Mouse (Mus musculus): Measurements from ENCODE around the gene Mamld1. TPM values are rescaled to one million over a fixed set of nuclear protein-coding genes. Genes with fewer than 3 reads are reported as not detected.
A peak's percentile ranks its signal among the peaks of the same experiment; 100 is the strongest.

Mamld1 gene
- polyA plus RNA-seq, 1 experiment from 2014 or later: 4.2 TPM

DNA sequence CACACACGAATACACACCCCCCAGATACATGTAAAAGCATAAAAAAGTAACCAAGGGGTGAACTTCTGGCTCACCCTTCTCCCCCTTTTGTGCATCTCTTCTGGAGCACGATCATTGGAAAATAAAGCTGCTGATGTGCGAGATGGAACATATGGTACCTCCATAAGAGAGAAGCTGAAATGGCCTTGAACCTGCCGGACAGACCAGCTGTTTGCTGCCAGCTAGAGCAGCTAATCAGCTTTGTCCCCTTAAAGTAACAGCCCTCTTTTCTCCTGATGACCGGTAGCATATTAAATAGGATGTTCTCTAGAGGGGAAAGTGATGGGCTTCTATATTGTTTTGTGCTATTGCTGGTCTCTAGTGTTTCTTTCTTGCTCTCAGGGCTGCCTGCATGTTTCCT lies 3.2 kb downstream of the Mamld1 start:
- ATAC-seq (replicated peaks; ENCODE audit: extremely low read depth, insufficient read depth, low FRiP score): no peak
- H3K27me3 ChIP-seq (ENCODE audit: control insufficient read depth, insufficient read depth, low read length): no peaks in the 10 kb centered on the region; the same call in 1 of the 2 replicates
- H3K4me3 ChIP-seq (ENCODE audit: low read length): no peak overlapping the region
- no peak overlapping the region for H3K27ac ChIP-seq (ENCODE audit: low read length)
- no peaks in the 10 kb centered on the region for H3K36me3 ChIP-seq (ENCODE audit: control insufficient read depth, insufficient read depth)
- no peak overlapping the region for H3K9ac ChIP-seq (ENCODE audit: low read length)
- H3K4me1 ChIP-seq (ENCODE audit: control insufficient read depth, insufficient read depth, low read length): peaks cover 5% of the 10 kb centered on the region
- 55% methylated on average over 5 of the region's 5 CpGs for WGBS
- no peaks in the 10 kb centered on the region for H3K9me3 ChIP-seq (replicated peaks; ENCODE audit: control insufficient read depth, low read length)
- H3K4me2 ChIP-seq (ENCODE audit: low read depth, low read length): peak overlapping the region; percentile 72; the same call in 1 of the 2 replicates

DNA sequence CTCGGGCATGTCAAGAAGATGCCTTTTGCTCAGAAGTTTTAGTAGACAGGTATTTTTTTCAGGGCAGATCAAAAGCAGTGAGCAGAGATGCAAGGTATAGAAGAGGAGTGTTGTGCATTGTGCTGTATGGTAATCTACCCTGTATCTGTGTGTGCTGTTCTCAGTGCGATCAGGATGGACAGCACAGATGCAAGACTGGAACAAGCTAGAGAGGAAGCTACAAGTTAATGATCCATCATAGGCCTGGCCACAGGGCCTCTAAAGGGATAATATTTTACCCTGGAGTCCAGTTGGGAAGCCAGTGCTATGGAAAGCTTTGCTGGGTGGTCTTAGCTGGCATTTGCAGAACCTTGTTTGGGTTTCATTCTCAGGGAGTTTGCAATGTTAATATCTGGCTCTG lies 6.9 kb downstream of the Mamld1 start:
- H3K27me3 ChIP-seq (ENCODE audit: control insufficient read depth, insufficient read depth, low read length): no peaks in the 10 kb centered on the region; the same call in 1 of the 2 replicates
- no peak overlapping the region for H3K9ac ChIP-seq (ENCODE audit: low read length)
- no peaks in the 10 kb centered on the region for H3K9me3 ChIP-seq (replicated peaks; ENCODE audit: control insufficient read depth, low read length)
- no peak overlapping the region for H3K4me2 ChIP-seq (ENCODE audit: low read depth, low read length)
- no peak for ATAC-seq (replicated peaks; ENCODE audit: extremely low read depth, insufficient read depth, low FRiP score)
- H3K36me3 ChIP-seq (ENCODE audit: control insufficient read depth, insufficient read depth): no peaks in the 10 kb centered on the region
- no peak overlapping the region for H3K4me3 ChIP-seq (ENCODE audit: low read length)
- H3K4me1 ChIP-seq (ENCODE audit: control insufficient read depth, insufficient read depth, low read length): peaks cover 3% of the 10 kb centered on the region; the same call in 1 of the 2 replicates
- no peak overlapping the region for H3K27ac ChIP-seq (ENCODE audit: low read length)
- WGBS: 92% methylated on average over 1 of the region's 2 CpGs

DNA sequence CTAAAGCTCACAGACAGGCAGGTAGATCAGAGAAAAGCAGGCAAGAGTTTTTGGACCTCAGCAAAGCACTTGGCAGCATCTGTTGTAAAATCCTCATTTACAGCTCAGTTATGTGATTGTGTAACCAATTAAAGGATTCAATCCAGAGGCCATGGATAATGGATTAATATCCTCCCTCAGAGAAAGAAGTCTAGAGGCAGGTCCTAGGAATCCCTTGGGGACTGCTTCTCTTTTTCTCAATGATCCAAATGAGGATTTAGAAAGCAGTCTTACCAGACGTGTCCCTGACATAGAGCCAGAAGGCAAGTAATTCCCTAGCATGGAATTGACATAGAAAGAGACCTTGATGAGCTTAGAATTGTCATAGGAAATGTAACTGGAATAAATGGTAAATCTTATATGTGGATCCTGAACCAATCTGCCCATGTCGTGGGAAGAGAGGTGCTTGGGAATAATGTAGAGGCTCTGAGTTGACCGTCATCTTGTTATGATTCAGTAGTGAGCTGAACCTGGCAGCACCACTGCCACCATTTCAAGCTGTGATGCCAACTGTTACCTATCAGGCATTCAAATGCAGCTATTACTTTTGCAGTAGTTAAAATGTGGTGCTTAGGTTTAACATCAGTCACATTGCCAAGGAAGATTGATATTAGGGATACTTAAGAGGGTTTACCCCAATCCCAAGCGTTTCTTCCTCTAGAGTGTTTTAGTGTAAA lies 35.2 kb downstream of the Mamld1 start:
- H3K27me3 ChIP-seq (ENCODE audit: control insufficient read depth, insufficient read depth, low read length): no peaks in the 10 kb centered on the region
- H3K9me3 ChIP-seq (replicated peaks; ENCODE audit: control insufficient read depth, low read length): no peaks in the 10 kb centered on the region
- H3K4me2 ChIP-seq (ENCODE audit: low read depth, low read length): no peak overlapping the region
- no peak overlapping the region for H3K9ac ChIP-seq (ENCODE audit: low read length)
- 75% methylated on average over 4 of the region's 4 CpGs for WGBS
- ATAC-seq (replicated peaks; ENCODE audit: extremely low read depth, insufficient read depth, low FRiP score): no peak
- no peak overlapping the region for H3K27ac ChIP-seq (ENCODE audit: low read length)
- no peaks in the 10 kb centered on the region for H3K36me3 ChIP-seq (ENCODE audit: control insufficient read depth, insufficient read depth)
- no peaks in the 10 kb centered on the region for H3K4me1 ChIP-seq (ENCODE audit: control insufficient read depth, insufficient read depth, low read length)
- no peak overlapping the region for H3K4me3 ChIP-seq (ENCODE audit: low read length)

DNA sequence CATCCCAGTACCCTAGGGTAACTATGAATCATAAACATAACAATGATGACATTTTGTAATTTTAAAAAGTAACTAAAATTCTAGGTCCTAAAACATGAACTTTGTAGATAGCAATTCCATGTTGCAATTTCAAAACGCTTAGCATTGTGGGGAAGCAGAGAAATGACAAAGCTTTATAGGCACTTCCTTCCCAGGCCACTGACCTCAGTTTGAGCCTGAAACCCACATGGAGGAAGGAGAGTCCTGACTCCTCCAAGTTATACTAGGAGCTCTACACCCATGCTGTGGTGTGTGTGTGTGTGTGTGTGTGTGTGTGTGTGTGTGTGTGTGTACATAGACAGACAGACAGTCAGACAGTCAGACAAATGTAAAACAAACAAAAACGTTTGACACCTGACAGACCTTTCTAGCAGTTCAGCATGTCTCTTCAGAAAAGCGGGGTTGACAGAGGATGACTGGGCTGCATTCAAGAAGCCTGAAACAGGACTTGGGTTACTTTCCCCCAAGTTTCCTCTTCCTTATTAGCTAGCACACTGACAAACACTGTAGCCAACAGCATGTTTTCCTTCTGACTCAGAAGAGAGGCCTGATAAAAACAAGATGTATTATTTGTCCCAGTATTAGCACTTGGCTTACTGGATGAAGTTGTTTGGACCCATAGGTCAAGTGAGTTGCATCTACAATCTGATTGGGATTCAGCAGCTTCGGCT lies 37.5 kb downstream of the Mamld1 start:
- WGBS: 55% methylated on average over 4 of the region's 4 CpGs
- H3K9ac ChIP-seq (ENCODE audit: low read length): no peak overlapping the region
- H3K4me2 ChIP-seq (ENCODE audit: low read depth, low read length): no peak overlapping the region
- no peaks in the 10 kb centered on the region for H3K36me3 ChIP-seq (ENCODE audit: control insufficient read depth, insufficient read depth)
- H3K9me3 ChIP-seq (replicated peaks; ENCODE audit: control insufficient read depth, low read length): no peaks in the 10 kb centered on the region
- no peak overlapping the region for H3K27ac ChIP-seq (ENCODE audit: low read length)
- no peak for ATAC-seq (replicated peaks; ENCODE audit: extremely low read depth, insufficient read depth, low FRiP score)
- no peaks in the 10 kb centered on the region for H3K27me3 ChIP-seq (ENCODE audit: control insufficient read depth, insufficient read depth, low read length)
- no peak overlapping the region for H3K4me3 ChIP-seq (ENCODE audit: low read length)
- H3K4me1 ChIP-seq (ENCODE audit: control insufficient read depth, insufficient read depth, low read length): no peaks in the 10 kb centered on the region

DNA sequence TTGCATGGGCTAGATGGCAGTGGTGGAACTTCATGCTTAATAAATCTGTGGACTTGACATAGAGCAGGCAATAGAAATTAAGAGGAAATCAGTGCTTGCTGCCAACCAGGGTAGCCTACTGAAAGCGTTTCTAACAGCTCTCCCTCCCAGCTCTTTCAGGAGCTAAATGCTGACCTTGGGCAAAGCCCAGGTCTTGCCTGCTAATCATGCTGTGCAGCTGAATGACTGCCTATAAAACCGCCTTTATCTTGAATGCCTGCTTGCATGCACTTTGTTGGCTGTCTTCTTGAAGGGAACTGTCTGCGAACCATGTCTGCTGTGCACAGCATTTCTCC lies 38.0 kb downstream of the Mamld1 start:
- no peak overlapping the region for H3K9ac ChIP-seq (ENCODE audit: low read length)
- 46% methylated on average over 3 of the region's 3 CpGs for WGBS
- no peaks in the 10 kb centered on the region for H3K36me3 ChIP-seq (ENCODE audit: control insufficient read depth, insufficient read depth)
- H3K9me3 ChIP-seq (replicated peaks; ENCODE audit: control insufficient read depth, low read length): no peaks in the 10 kb centered on the region
- H3K27me3 ChIP-seq (ENCODE audit: control insufficient read depth, insufficient read depth, low read length): no peaks in the 10 kb centered on the region
- H3K4me2 ChIP-seq (ENCODE audit: low read depth, low read length): no peak overlapping the region
- no peaks in the 10 kb centered on the region for H3K4me1 ChIP-seq (ENCODE audit: control insufficient read depth, insufficient read depth, low read length)
- ATAC-seq (replicated peaks; ENCODE audit: extremely low read depth, insufficient read depth, low FRiP score): no peak
- no peak overlapping the region for H3K27ac ChIP-seq (ENCODE audit: low read length)
- no peak overlapping the region for H3K4me3 ChIP-seq (ENCODE audit: low read length)

DNA sequence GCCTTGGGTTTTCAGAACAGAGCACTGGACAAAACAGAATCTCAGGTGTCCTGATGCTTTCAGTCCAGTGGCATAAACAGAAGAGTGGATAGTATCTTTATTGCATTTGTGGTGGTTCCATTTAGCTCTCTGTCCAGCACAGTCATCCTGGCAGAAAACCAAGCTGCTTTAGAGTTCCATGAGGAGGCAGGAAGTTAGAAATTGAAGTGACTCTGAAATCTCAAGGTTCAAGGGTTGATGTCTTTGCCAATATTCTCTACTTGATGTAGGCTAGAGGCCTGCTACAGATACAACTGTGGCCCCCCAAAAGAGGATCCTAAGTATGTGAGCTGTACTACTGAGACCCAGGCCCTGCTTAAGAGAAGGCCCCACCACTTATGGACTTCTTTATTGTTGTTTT lies 55.8 kb downstream of the Mamld1 start:
- H3K9me3 ChIP-seq (replicated peaks; ENCODE audit: control insufficient read depth, low read length): no peaks in the 10 kb centered on the region
- peaks cover 6% of the 10 kb centered on the region for H3K4me1 ChIP-seq (ENCODE audit: control insufficient read depth, insufficient read depth, low read length)
- no peak overlapping the region for H3K4me3 ChIP-seq (ENCODE audit: low read length)
- no peak for ATAC-seq (replicated peaks; ENCODE audit: extremely low read depth, insufficient read depth, low FRiP score)
- H3K27ac ChIP-seq (ENCODE audit: low read length): 0 out of 2 replicates have a peak overlapping the region, but pooled peaks have one; percentile 23
- H3K27me3 ChIP-seq (ENCODE audit: control insufficient read depth, insufficient read depth, low read length): no peaks in the 10 kb centered on the region
- H3K36me3 ChIP-seq (ENCODE audit: control insufficient read depth, insufficient read depth): no peaks in the 10 kb centered on the region
- no peak overlapping the region for H3K9ac ChIP-seq (ENCODE audit: low read length)
- H3K4me2 ChIP-seq (ENCODE audit: low read depth, low read length): no peak overlapping the region

DNA sequence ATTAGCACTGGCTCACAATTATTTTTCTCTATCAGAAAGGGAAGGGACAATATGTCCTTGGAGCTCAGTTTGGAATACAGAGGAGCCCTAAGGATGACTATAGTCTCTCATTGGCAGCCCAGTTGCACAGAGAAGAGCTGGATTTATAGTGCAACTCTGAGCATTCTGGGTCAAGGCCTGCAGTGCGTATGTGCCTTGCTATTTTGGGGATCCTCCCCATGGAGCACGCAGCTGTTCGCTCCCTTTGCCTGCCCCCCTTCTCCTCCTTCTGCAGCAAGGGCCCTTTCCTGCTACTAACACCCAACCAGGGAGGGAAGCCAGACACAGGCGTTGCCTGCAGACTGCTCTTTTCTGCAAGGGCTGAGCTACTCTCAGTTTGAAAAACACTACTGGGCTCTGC lies 56.3 kb downstream of the Mamld1 start:
- no peak overlapping the region for H3K4me3 ChIP-seq (ENCODE audit: low read length)
- WGBS: 64% methylated on average over 4 of the region's 4 CpGs
- H3K27me3 ChIP-seq (ENCODE audit: control insufficient read depth, insufficient read depth, low read length): no peaks in the 10 kb centered on the region
- H3K9ac ChIP-seq (ENCODE audit: low read length): no peak overlapping the region
- no peaks in the 10 kb centered on the region for H3K9me3 ChIP-seq (replicated peaks; ENCODE audit: control insufficient read depth, low read length)
- H3K4me1 ChIP-seq (ENCODE audit: control insufficient read depth, insufficient read depth, low read length): peaks cover 6% of the 10 kb centered on the region
- 0 out of 2 replicates have a peak overlapping the region, but pooled peaks have one; percentile 23 for H3K27ac ChIP-seq (ENCODE audit: low read length)
- no peak overlapping the region for H3K4me2 ChIP-seq (ENCODE audit: low read depth, low read length)
- ATAC-seq (replicated peaks; ENCODE audit: extremely low read depth, insufficient read depth, low FRiP score): 0 out of 2 replicates have a peak, but pooled peaks have one; percentile 14
- no peaks in the 10 kb centered on the region for H3K36me3 ChIP-seq (ENCODE audit: control insufficient read depth, insufficient read depth)

DNA sequence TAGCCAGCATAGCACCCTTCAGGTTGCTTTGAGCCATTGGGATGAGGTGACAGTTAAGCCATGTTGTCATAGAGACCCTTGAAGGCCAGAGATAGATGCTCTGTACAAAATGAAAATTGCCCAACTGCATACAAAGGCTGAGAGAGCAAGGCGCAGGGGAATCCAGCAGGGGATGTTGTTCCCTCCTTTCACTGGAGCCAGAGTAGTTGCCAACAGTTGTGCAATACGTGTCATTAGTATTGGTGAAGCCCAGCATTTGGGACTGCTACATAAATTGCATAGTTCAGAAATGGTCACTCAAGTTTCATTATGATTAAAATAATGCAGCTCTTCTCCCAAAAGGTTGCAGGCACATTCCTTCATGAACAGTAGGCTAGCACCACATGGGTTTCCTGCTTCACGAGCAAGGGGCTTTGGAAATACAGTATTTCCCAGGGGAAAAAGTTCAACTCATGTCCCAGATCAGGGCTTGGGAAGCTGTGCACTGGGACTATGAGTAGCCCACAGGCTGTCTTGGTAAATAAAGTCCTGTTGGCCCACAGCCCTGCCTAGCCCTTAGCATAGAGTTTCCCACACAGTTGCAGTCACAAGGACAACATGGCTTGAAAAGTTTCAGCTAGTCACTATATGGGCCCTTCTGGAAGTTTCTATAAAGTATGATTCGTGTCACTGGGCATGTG lies 58.1 kb downstream of the Mamld1 start:
- no peak for ATAC-seq (replicated peaks; ENCODE audit: extremely low read depth, insufficient read depth, low FRiP score)

DNA sequence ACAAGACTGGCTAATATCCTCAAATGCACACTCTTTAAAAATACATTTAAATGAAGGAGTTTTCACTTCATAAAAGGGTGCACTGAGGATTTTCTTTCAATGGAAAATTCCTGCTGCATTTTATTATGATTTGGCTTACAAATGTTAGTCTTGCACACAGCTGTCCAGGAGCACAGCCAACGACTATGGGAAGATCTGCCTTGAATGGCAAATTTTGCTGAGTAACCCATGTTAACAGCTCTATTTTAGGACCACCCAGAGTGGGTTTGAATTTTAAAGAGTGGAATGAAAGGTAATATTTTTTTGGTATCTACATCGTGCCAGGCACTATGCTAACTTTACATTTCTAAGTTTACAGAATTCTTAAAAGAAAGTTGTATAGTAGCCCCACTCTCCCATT lies 60.3 kb downstream of the Mamld1 start:
- H3K9me3 ChIP-seq (replicated peaks; ENCODE audit: control insufficient read depth, low read length): no peaks in the 10 kb centered on the region
- 47% methylated on average over 2 of the region's 2 CpGs for WGBS
- peaks cover 6% of the 10 kb centered on the region for H3K4me1 ChIP-seq (ENCODE audit: control insufficient read depth, insufficient read depth, low read length)
- no peak overlapping the region for H3K9ac ChIP-seq (ENCODE audit: low read length)
- H3K4me3 ChIP-seq (ENCODE audit: low read length): no peak overlapping the region
- no peak for ATAC-seq (replicated peaks; ENCODE audit: extremely low read depth, insufficient read depth, low FRiP score)
- H3K4me2 ChIP-seq (ENCODE audit: low read depth, low read length): no peak overlapping the region
- H3K27me3 ChIP-seq (ENCODE audit: control insufficient read depth, insufficient read depth, low read length): no peaks in the 10 kb centered on the region
- H3K36me3 ChIP-seq (ENCODE audit: control insufficient read depth, insufficient read depth): no peaks in the 10 kb centered on the region
- no peak overlapping the region for H3K27ac ChIP-seq (ENCODE audit: low read length)

More for the DNA sequence above, 58.1 kb downstream of the Mamld1 start:
- no peaks in the 10 kb centered on the region for H3K27me3 ChIP-seq (ENCODE audit: control insufficient read depth, insufficient read depth, low read length)
- 77% methylated on average over 4 of the region's 4 CpGs for WGBS
- no peak overlapping the region for H3K4me3 ChIP-seq (ENCODE audit: low read length)
- H3K9me3 ChIP-seq (replicated peaks; ENCODE audit: control insufficient read depth, low read length): no peaks in the 10 kb centered on the region
- H3K9ac ChIP-seq (ENCODE audit: low read length): no peak overlapping the region
- H3K27ac ChIP-seq (ENCODE audit: low read length): no peak overlapping the region
- no peaks in the 10 kb centered on the region for H3K36me3 ChIP-seq (ENCODE audit: control insufficient read depth, insufficient read depth)
- H3K4me2 ChIP-seq (ENCODE audit: low read depth, low read length): no peak overlapping the region
- peaks cover 6% of the 10 kb centered on the region for H3K4me1 ChIP-seq (ENCODE audit: control insufficient read depth, insufficient read depth, low read length)
